Mouse (Mus musculus) megakaryocyte, embryonic 14.5 days (primary cell): ENCODE data around the gene Sh3bgrl2. TPM values are rescaled to one million over a fixed set of nuclear protein-coding genes. Genes with fewer than 3 reads are reported as not detected.

Experiments used
- H3K27me3 ChIP-seq: replicated peaks from 2 replicates; pipeline ENCODE3; 2012; ENCODE audit warnings: inconsistent platforms
- H3K36me3 ChIP-seq: replicated peaks from 2 replicates; pipeline ENCODE3; 2012; ENCODE audit warnings: low read length, inconsistent platforms, mixed read lengths
- H3K4me1 ChIP-seq: 2 replicates; pipeline ENCODE4 v1.6.1; 2012; ENCODE audit warnings: inconsistent platforms
- H3K4me3 ChIP-seq: replicated peaks from 2 replicates; pipeline ENCODE3; 2012; ENCODE audit warnings: moderate library complexity, mild to moderate bottlenecking, inconsistent platforms
- H3K9me3 ChIP-seq: 2 replicates; pipeline ENCODE4 v1.6.1; 2012; ENCODE audit warnings: inconsistent platforms
- FLI1 ChIP-seq: IDR thresholded peaks from 2 replicates; pipeline ENCODE4 v1.6.1; 2012; ENCODE audit warnings: low read length, inconsistent platforms, mixed read lengths
- GATA1 ChIP-seq: IDR thresholded peaks from 3 replicates; pipeline ENCODE4 v1.6.1; 2012; ENCODE audit warnings: mixed read lengths, low read length, inconsistent platforms, borderline replicate concordance
- polyA plus RNA-seq: library from polyadenylated mRNA; stranded (reverse); fragments of >175 nt; gene quantifications from 2 replicates; pipeline ENCODE4 v1.2.3, GENCODE M21; 2012; ENCODE audit warnings: low replicate concordance; ENCODE audit not compliant: insufficient read depth

Gene Sh3bgrl2
- polyA plus RNA-seq, 1 experiment = 3.8 TPM

- H3K36me3 ChIP-seq = no peaks in the 10 kb centered on the region
- TF ChIP-seq GATA1 (no peak), FLI1 (no peak)
- no peaks in the 10 kb centered on the region; the same call in 1 of the 2 replicates for H3K4me1 ChIP-seq
- H3K27me3 ChIP-seq = no peaks in the 10 kb centered on the region
- no peak overlapping the region for H3K4me3 ChIP-seq
- no peaks in the 10 kb centered on the region for H3K9me3 ChIP-seq
Measured at GRCm38 (mm10) chr9:83616586-83617081, 68.5 kb downstream of the Sh3bgrl2 start.

GRCm38 (mm10) chr9:83623455-83623854, 75.3 kb downstream of the Sh3bgrl2 start:
- Histone ChIP-seq H3K9me3 (peaks cover 3% of the 10 kb centered on the region; the same call in 1 of the 2 replicates), H3K36me3 (no peaks in the 10 kb centered on the region), H3K4me1 (no peaks in the 10 kb centered on the region), H3K4me3 (no peak overlapping the region), H3K27me3 (no peaks in the 10 kb centered on the region)
- TF ChIP-seq GATA1 (no peak), FLI1 (no peak)

- Histone ChIP-seq H3K27me3 (no peaks in the 10 kb centered on the region), H3K9me3 (peaks cover 3% of the 10 kb centered on the region; the same call in 1 of the 2 replicates), H3K4me1 (no peaks in the 10 kb centered on the region), H3K36me3 (no peaks in the 10 kb centered on the region), H3K4me3 (no peak overlapping the region)
- no peak for TF ChIP-seq FLI1
- no peak for TF ChIP-seq GATA1
Measured at GRCm38 (mm10) chr9:83624193-83624592, 76.1 kb downstream of the Sh3bgrl2 start.

- Histone ChIP-seq H3K27me3 (no peaks in the 10 kb centered on the region), H3K9me3 (peaks cover 3% of the 10 kb centered on the region; the same call in 1 of the 2 replicates), H3K36me3 (no peaks in the 10 kb centered on the region), H3K4me3 (no peak overlapping the region), H3K4me1 (no peaks in the 10 kb centered on the region)
- TF ChIP-seq GATA1 (no peak), FLI1 (no peak)
Measured at GRCm38 (mm10) chr9:83625085-83625484, 77.0 kb downstream of the Sh3bgrl2 start.

- Histone ChIP-seq H3K27me3 (no peaks in the 10 kb centered on the region), H3K9me3 (peaks cover 3% of the 10 kb centered on the region; the same call in 1 of the 2 replicates), H3K4me3 (no peak overlapping the region), H3K4me1 (no peaks in the 10 kb centered on the region), H3K36me3 (no peaks in the 10 kb centered on the region)
- TF ChIP-seq FLI1 (no peak), GATA1 (no peak)
Measured at GRCm38 (mm10) chr9:83628669-83629612, 80.8 kb downstream of the Sh3bgrl2 start.

GRCm38 (mm10) chr9:83630341-83630740, 82.2 kb downstream of the Sh3bgrl2 start:
- Histone ChIP-seq H3K36me3 (no peaks in the 10 kb centered on the region), H3K27me3 (no peaks in the 10 kb centered on the region), H3K4me3 (no peak overlapping the region), H3K4me1 (no peaks in the 10 kb centered on the region), H3K9me3 (peaks cover 3% of the 10 kb centered on the region; the same call in 1 of the 2 replicates)
- no peak for TF ChIP-seq FLI1
- no peak for TF ChIP-seq GATA1

GRCm38 (mm10) chr9:83631920-83632319, 83.8 kb downstream of the Sh3bgrl2 start:
- no peaks in the 10 kb centered on the region for H3K36me3 ChIP-seq
- TF ChIP-seq FLI1 (no peak), GATA1 (no peak)

GRCm38 (mm10) chr9:83634703-83635102, 86.6 kb downstream of the Sh3bgrl2 start:
- Histone ChIP-seq H3K4me1 (no peaks in the 10 kb centered on the region), H3K27me3 (peaks cover 2% of the 10 kb centered on the region), H3K9me3 (no peaks in the 10 kb centered on the region), H3K36me3 (no peaks in the 10 kb centered on the region), H3K4me3 (no peak overlapping the region)
- no peak for TF ChIP-seq GATA1
- TF ChIP-seq FLI1 = no peak

More at GRCm38 (mm10) chr9:83631920-83632319, 83.8 kb downstream of the Sh3bgrl2 start:
- Histone ChIP-seq H3K9me3 (peaks cover 3% of the 10 kb centered on the region; the same call in 1 of the 2 replicates), H3K27me3 (peaks cover 2% of the 10 kb centered on the region), H3K4me1 (no peaks in the 10 kb centered on the region), H3K4me3 (no peak overlapping the region)

- H3K4me3 ChIP-seq = no peak overlapping the region
- no peaks in the 10 kb centered on the region for H3K36me3 ChIP-seq
- H3K27me3 ChIP-seq = peaks cover 2% of the 10 kb centered on the region
- no peaks in the 10 kb centered on the region for H3K4me1 ChIP-seq
- no peaks in the 10 kb centered on the region for H3K9me3 ChIP-seq
- TF ChIP-seq FLI1 (no peak), GATA1 (no peak)
Measured at GRCm38 (mm10) chr9:83635997-83636396, 87.9 kb downstream of the Sh3bgrl2 start.

GRCm38 (mm10) chr9:83643139-83643538, 95.0 kb downstream of the Sh3bgrl2 start:
- no peaks in the 10 kb centered on the region for H3K27me3 ChIP-seq
- no peaks in the 10 kb centered on the region for H3K36me3 ChIP-seq
- H3K4me3 ChIP-seq = no peak overlapping the region
- H3K4me1 ChIP-seq = no peaks in the 10 kb centered on the region
- TF ChIP-seq FLI1 = no peak
- TF ChIP-seq GATA1 = no peak
- H3K9me3 ChIP-seq = no peaks in the 10 kb centered on the region
